Mouse (Mus musculus) kidney, adult 2 months (tissue): Measurements from ENCODE around the gene Cbfa2t3.

Experiments used
- CTCF ChIP-seq: fragments of 200-500 bp; conservative IDR thresholded peaks from 2 replicates; pipeline ENCODE4 v1.5.1; 2011; ENCODE audit warnings: low read depth, mild to moderate bottlenecking, control low read depth, low read length, moderate library complexity, mixed read lengths; ENCODE audit not compliant: insufficient read depth, insufficient read length
- POLR2A ChIP-seq: fragments of 200-500 bp; IDR thresholded peaks from one replicate; pipeline ENCODE4 v1.6.1; 2011; ENCODE audit warnings: low read depth, low read length, control low read depth

DNA sequence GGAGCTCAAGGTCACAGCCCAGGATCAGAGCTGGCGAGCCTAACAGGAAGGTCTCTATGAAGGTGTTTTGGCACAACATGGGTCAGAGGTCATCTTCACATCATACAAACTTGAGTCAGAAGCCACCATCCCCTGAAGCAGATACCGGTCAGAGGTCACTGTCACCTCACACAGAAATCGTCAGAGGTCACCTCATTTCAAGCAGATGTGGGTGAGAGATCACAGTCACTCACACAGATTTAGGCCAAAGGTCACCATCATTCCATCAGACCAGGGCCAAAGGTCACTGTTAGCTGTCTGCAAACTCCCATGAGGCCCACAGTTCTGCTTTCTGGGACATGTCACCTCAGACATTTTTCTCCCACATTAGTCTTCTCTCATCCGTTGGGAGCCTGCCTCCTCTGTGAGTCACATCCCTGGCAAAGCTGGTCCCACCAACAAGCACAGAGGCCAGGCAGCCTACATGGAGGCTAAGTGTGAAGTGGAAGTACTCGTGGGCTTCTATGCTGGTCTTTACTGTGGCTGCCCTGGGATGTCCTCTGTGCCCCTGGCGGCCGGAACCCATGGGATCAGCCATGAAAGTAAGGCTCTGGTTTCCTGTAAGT lies 3.4 kb downstream of the Cbfa2t3 start:
- TF ChIP-seq CTCF (no peak), POLR2A (no peak)
